Mouse (Mus musculus): ENCODE measurements around the gene Jmy.

DNA sequence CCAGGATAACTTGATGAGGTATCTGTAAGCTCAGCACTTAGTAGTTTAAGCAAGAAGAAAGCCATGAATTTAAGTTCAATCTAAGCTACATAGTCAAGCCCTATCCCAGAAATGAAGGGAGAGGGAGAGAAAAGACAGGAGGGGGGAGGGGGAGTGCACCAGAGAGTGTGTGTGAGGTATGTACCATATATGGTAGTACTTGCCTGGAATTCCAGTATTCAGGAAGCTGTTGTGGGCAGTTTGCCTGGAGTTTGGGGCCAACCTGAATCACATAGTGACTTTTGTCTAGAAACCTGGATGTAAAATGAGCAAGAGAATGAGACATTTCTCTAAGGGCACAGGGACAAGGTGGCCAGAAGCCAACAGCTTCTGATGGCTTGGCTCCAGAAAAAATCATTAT, 17.6 kb upstream of the Jmy start:
- no peak for TF ChIP-seq POLR2A (IDR thresholded peaks at IDR 0.05; ENCODE audit: insufficient read depth, low read length)
- no peak for TF ChIP-seq EP300 (IDR thresholded peaks at IDR 0.05; ENCODE audit: insufficient read depth, low read depth, low read length)
